Mouse (Mus musculus) lung, adult 2 months (tissue): ENCODE data around the gene Fam72a.

Experiments used
- CTCF ChIP-seq: fragments of 200-500 bp; IDR thresholded peaks from 2 replicates; pipeline ENCODE4 v1.5.1; 2011; ENCODE audit warnings: mild to moderate bottlenecking, low read length, control low read depth; ENCODE audit not compliant: insufficient read depth
- POLR2A ChIP-seq: fragments of 200-500 bp; IDR thresholded peaks from 2 replicates; pipeline ENCODE4 v1.6.1; 2011; ENCODE audit warnings: low read depth, mild to moderate bottlenecking, control low read depth, low read length, borderline replicate concordance; ENCODE audit errors: extremely low read depth

DNA sequence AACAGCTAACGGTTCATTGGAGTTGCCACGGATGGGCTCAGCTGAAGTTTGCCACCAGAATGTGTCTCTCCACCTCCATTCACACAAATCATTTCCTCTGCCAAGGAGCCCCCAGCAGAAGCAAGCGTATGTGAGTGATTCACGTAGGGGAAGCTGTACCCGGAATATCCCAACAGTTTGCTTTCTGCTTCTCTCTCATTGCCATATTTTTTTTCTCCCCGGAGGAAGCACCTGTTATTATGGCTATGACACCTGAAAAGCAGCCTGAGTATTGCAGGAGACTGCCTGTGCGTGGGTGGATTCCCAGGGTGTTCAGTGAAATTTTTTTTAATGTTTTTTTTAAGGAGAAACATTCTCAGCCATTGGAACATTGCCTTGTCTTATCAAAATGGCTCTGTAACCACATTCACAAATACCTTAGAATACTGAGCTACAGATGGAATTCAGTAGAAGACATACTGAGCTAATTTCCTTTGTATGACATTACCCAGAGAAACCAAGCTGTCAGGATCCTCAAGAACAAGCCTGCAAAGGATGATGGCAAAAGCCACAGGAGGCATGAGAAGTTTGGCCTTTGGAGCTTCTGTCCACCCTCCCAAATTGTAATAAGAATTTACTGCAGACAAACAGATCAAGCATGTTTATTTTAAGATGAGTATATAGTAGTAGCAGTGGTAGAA, 16.3 kb downstream of the Fam72a start:
- TF ChIP-seq CTCF (no peak), POLR2A (no peak)
